ENCODE assay signal across 37 mouse cellular contexts in genomic region chr11:99454759-99455158, GRCm38 (mm10). TPM values are rescaled to one million over a fixed set of nuclear protein-coding genes. Genes with fewer than 3 reads are reported as not detected.
A peak's percentile ranks its signal among the peaks of the same experiment; 100 is the strongest.
DNase-seq lines count a peak whose midpoint lies in the region; ATAC-seq and TF ChIP-seq lines count a peak whose summit lies in the region.
"Had no signal": no experiment of that assay in that cellular context is flagged by ENCODE, and none has a peak within 500 bp of the region (broad histone marks: within the 10 kb centered on the region; RNA-seq: fewer than 3 reads in every experiment).

No protein-coding gene starts in this region.

- no peak for TF ChIP-seq EP300 in CH12.LX (IDR thresholded peaks at IDR 0.05; ENCODE audit: low read length)

- H3K27me3 ChIP-seq in intestine, postnatal 0 days (replicated peaks; ENCODE audit: control insufficient read depth, insufficient read depth, low read length): no peaks in the 10 kb centered on the region
- no peaks in the 10 kb centered on the region for H3K27me3 ChIP-seq in intestine, embryonic 16.5 days (replicated peaks; ENCODE audit: control insufficient read depth, insufficient read depth, low read length)
- H3K27me3 ChIP-seq in CH12.LX (replicated peaks): peaks cover 69% of the 10 kb centered on the region
- H3K27me3 ChIP-seq in kidney, embryonic 16.5 days (ENCODE audit: insufficient read depth, low read length): no peaks in the 10 kb centered on the region
- H3K27me3 ChIP-seq: embryonic facial prominence, embryonic 12.5 days; hindbrain, embryonic 13.5 days; limb, embryonic 13.5 days; liver, embryonic 12.5 days; neural tube, embryonic 15.5 days had no signal

- peak; percentile 63 for ATAC-seq in intestine, postnatal 0 days
- ATAC-seq in intestine, embryonic 16.5 days: no peak
- no peak for ATAC-seq in kidney, embryonic 16.5 days (ENCODE audit: low FRiP score, low TSS enrichment)
- no peak for ATAC-seq in megakaryocyte, adult 5-6 weeks (ENCODE audit: poor library complexity, severe bottlenecking)
- ATAC-seq: forebrain, embryonic 14.5 days; liver, embryonic 12.5 days; Patski had no signal

- no peaks in the 10 kb centered on the region for H3K36me3 ChIP-seq in intestine, postnatal 0 days (ENCODE audit: control insufficient read depth, insufficient read depth)
- no peaks in the 10 kb centered on the region for H3K36me3 ChIP-seq in intestine, embryonic 16.5 days (ENCODE audit: control insufficient read depth, insufficient read depth, low read length)
- no peaks in the 10 kb centered on the region for H3K36me3 ChIP-seq in CH12.LX (replicated peaks in 1 of 2; ENCODE audit: control insufficient read depth in 1 of 2, insufficient read depth in 1 of 2, low read length in 1 of 2)
- H3K36me3 ChIP-seq in kidney, embryonic 16.5 days (ENCODE audit: insufficient read depth, low read length): no peaks in the 10 kb centered on the region
- H3K36me3 ChIP-seq: embryonic facial prominence, embryonic 12.5 days; G1E; hindbrain, embryonic 13.5 days; limb, embryonic 13.5 days; liver, embryonic 12.5 days; neural tube, embryonic 15.5 days had no signal

- WGBS in intestine, postnatal 0 days: 46% methylated on average over 10 of the region's 10 CpGs
- 66% methylated on average over 10 of the region's 10 CpGs for WGBS in intestine, embryonic 16.5 days
- WGBS in kidney, embryonic 16.5 days: 55% methylated on average over 10 of the region's 10 CpGs

- in situ Hi-C loops in CH12.LX (cut with MboI; ENCODE audit: low pct_ligation_motif_present, low pct_unique_long_range_greater_than_20kb, low sequenced_read_pairs): no loop called here

- TF ChIP-seq RAD21 in CH12.LX (IDR thresholded peaks at IDR 0.05; ENCODE audit: low read depth, low read length): no peak

- DNase-seq in CH12.LX (ENCODE audit: extremely low read depth): no peak
- DNase-seq in kidney, postnatal 36 days: peak; percentile 68 to 75
- DNase-seq in frontal cortex, postnatal 10 days (ENCODE audit: low spot score in 2 of 2): no peak
- DNase-seq in retina, postnatal 1 day: no peak
- DNase-seq: adrenal gland, postnatal 14 days; cerebellum, adult 11 months; cerebellum, adult 9-10 months; embryo, embryonic 11 days; gastrocnemius, adult 2 months; gastrocnemius, postnatal 36 days; heart, adult 18-20 months; heart, postnatal 4 days; lung, adult 18-20 months; lung, postnatal 10 days; midbrain, embryonic 14.5 days; right cerebral cortex, adult 18-20 months; right cerebral cortex, postnatal 4 days had no signal

- H3K27ac ChIP-seq in intestine, postnatal 0 days (ENCODE audit: low read depth, low read length): no peak overlapping the region
- H3K27ac ChIP-seq in intestine, embryonic 16.5 days (ENCODE audit: low read length): no peak overlapping the region
- H3K27ac ChIP-seq in CH12.LX (ENCODE audit: insufficient read depth, low read depth): no peak overlapping the region
- peak overlapping the region; percentile 18; the same call in 1 of the 2 replicates for H3K27ac ChIP-seq in kidney, embryonic 16.5 days (ENCODE audit: low read length)
- H3K27ac ChIP-seq: embryonic facial prominence, embryonic 12.5 days; gastrocnemius, adult 2 months; hindbrain, embryonic 13.5 days; left cerebral cortex, adult 2 months; limb, embryonic 13.5 days; liver, embryonic 12.5 days; macrophage; neural tube, embryonic 15.5 days had no signal

- H3K4me1 ChIP-seq in intestine, postnatal 0 days (replicated peaks; ENCODE audit: control insufficient read depth, insufficient read depth, low read length): no peaks in the 10 kb centered on the region; the same call in 1 of the 2 replicates
- H3K4me1 ChIP-seq in intestine, embryonic 16.5 days (ENCODE audit: control insufficient read depth, insufficient read depth, low read length): 0 out of 2 replicates have a peak, but pooled peaks cover 2% of the 10 kb centered on the region
- H3K4me1 ChIP-seq in CH12.LX (ENCODE audit: control insufficient read depth in 1 of 2, insufficient read depth in 2 of 2): peaks cover 0 to 3% of the 10 kb centered on the region in 2 experiments; a peak in 2 of 4 replicates
- 0 out of 2 replicates have a peak, but pooled peaks cover 4% of the 10 kb centered on the region for H3K4me1 ChIP-seq in kidney, embryonic 16.5 days (ENCODE audit: insufficient read depth, low read length)
- H3K4me1 ChIP-seq: embryonic facial prominence, embryonic 12.5 days; hindbrain, embryonic 13.5 days; limb, embryonic 13.5 days; liver, embryonic 12.5 days; neural tube, embryonic 15.5 days had no signal

- no peak for TF ChIP-seq CTCF in intestine, postnatal 0 days (IDR thresholded peaks at IDR 0.05; ENCODE audit: low read depth)
- no peak for TF ChIP-seq CTCF in CH12.LX (conservative IDR thresholded peaks at IDR 0.05 in 1 of 2, IDR thresholded peaks at IDR 0.05 in 1 of 2; ENCODE audit: low read depth in 2 of 2, low read length in 2 of 2)

- H3K9me3 ChIP-seq in intestine, postnatal 0 days (ENCODE audit: control insufficient read depth): no peaks in the 10 kb centered on the region
- H3K9me3 ChIP-seq in intestine, embryonic 16.5 days (ENCODE audit: control insufficient read depth, low read length): no peaks in the 10 kb centered on the region
- H3K9me3 ChIP-seq in CH12.LX (replicated peaks; ENCODE audit: low read length): no peaks in the 10 kb centered on the region
- H3K9me3 ChIP-seq in kidney, embryonic 16.5 days (ENCODE audit: low read length): no peaks in the 10 kb centered on the region
- H3K9me3 ChIP-seq: embryonic facial prominence, embryonic 12.5 days; G1E; hindbrain, embryonic 13.5 days; limb, embryonic 13.5 days; liver, embryonic 12.5 days; neural tube, embryonic 15.5 days had no signal

- no peak overlapping the region for H3K4me3 ChIP-seq in intestine, postnatal 0 days (ENCODE audit: low read depth, low read length)
- no peak overlapping the region for H3K4me3 ChIP-seq in intestine, embryonic 16.5 days (ENCODE audit: low read length)
- no peak overlapping the region for H3K4me3 ChIP-seq in CH12.LX (replicated peaks in 1 of 3; ENCODE audit: low read depth in 2 of 3, low read length in 2 of 3, poor library complexity in 1 of 3)
- H3K4me3 ChIP-seq in kidney, embryonic 16.5 days (ENCODE audit: low read length): no peak overlapping the region
- H3K4me3 ChIP-seq: embryonic facial prominence, embryonic 12.5 days; gastrocnemius, adult 2 months; hindbrain, embryonic 13.5 days; left cerebral cortex, adult 2 months; limb, embryonic 13.5 days; liver, embryonic 12.5 days; neural tube, embryonic 15.5 days had no signal

- dilution Hi-C loops in CH12.LX (cut with MboI; ENCODE audit: extremely low pct_ligation_motif_present, extremely low pct_unique_long_range_greater_than_20kb, low sequenced_read_pairs): no loop called here

- H3K4me2 ChIP-seq in intestine, postnatal 0 days (replicated peaks; ENCODE audit: low read depth): peak overlapping the region; percentile 13; the same call in 1 of the 2 replicates
- no peak overlapping the region for H3K4me2 ChIP-seq in intestine, embryonic 16.5 days (ENCODE audit: low read depth, low read length)
- 0 out of 2 replicates have a peak overlapping the region, but pooled peaks have one; percentile 5 for H3K4me2 ChIP-seq in CH12.LX (ENCODE audit: insufficient read depth, low read depth, poor library complexity, severe bottlenecking)
- no peak overlapping the region for H3K4me2 ChIP-seq in kidney, embryonic 16.5 days (replicated peaks; ENCODE audit: low read depth, low read length)
- H3K4me2 ChIP-seq: embryonic facial prominence, embryonic 12.5 days; heart, embryonic 11.5 days; hindbrain, embryonic 13.5 days; limb, embryonic 13.5 days; liver, embryonic 12.5 days; neural tube, embryonic 15.5 days had no signal

- no peaks in the 10 kb centered on the region for H3K79me2 ChIP-seq in CH12.LX (replicated peaks; ENCODE audit: control insufficient read depth, extremely low read depth, insufficient read depth, poor library complexity, severe bottlenecking)

- no peak overlapping the region for H3K9ac ChIP-seq in intestine, postnatal 0 days (ENCODE audit: low read depth, low read length)
- no peak overlapping the region for H3K9ac ChIP-seq in intestine, embryonic 16.5 days (ENCODE audit: low read depth, low read length)
- no peak overlapping the region for H3K9ac ChIP-seq in CH12.LX (ENCODE audit: insufficient read depth, low read depth)
- H3K9ac ChIP-seq in kidney, embryonic 16.5 days (replicated peaks; ENCODE audit: low read length): no peak overlapping the region
- H3K9ac ChIP-seq: embryonic facial prominence, embryonic 12.5 days; hindbrain, embryonic 13.5 days; limb, embryonic 13.5 days; liver, embryonic 12.5 days; neural tube, embryonic 15.5 days had no signal

- no peak for TF ChIP-seq POLR2A in CH12.LX (IDR thresholded peaks at IDR 0.05; ENCODE audit: low read depth, low read length)

TF ChIP-seq in CH12.LX, 34 proteins besides CTCF, POLR2A, EP300 and RAD21 (continues in another document):
- 0 out of 2 replicates have a peak, but pooled peaks have one; percentile 8 for TF ChIP-seq MAFK (IDR thresholded peaks at IDR 0.05; ENCODE audit: insufficient replicate concordance, low read length)

RNA-seq across cellular contexts. Expression of gene Krt20, which starts 16.8 kb away (rescaled TPM):
- polyA plus RNA-seq in intestine, postnatal 0 days (2015; fragmentation: Nextera tagmentation; extraction: Ambion mirVana): 166 and 189 TPM in 2 replicates
- 101 and 110 TPM in 2 replicates for polyA plus RNA-seq in intestine, embryonic 16.5 days (2015; fragmentation: Nextera tagmentation; extraction: Ambion mirVana)
- not detected in 2 replicates for total RNA-seq in CH12.LX (2012; rRNA removed)
- total RNA-seq in CH12.LX (2014; rRNA removed): not detected in 2 replicates
- not detected in 2 replicates for polyA plus RNA-seq in CH12.LX (2012; ENCODE audit: insufficient read length, low read depth)
- polyA plus RNA-seq in kidney, embryonic 16.5 days (2015; fragmentation: Nextera tagmentation; extraction: Ambion mirVana): 1.5 and 1.8 TPM in 2 replicates
- not detected in 2 replicates for total RNA-seq in megakaryocyte, adult 5-6 weeks (2015)
- not detected in 2 replicates for total RNA-seq in megakaryocyte, adult 5-6 weeks (2017)
- total RNA-seq: G1E; gastrocnemius, adult 2 months; heart, adult 18-20 months; layer of hippocampus, postnatal 10 days; left cerebral cortex, adult 2 months; left cerebral cortex, postnatal 25 days had no signal
- polyA plus RNA-seq: C2C12; forebrain, embryonic 14.5 days; G1E; macrophage; Patski had no signal

RNA-seq across cellular contexts. Expression of gene Krt12, which starts 32.7 kb away (rescaled TPM):
- 0.07 and 0.10 TPM in 2 replicates for polyA plus RNA-seq in intestine, postnatal 0 days (2015; fragmentation: Nextera tagmentation; extraction: Ambion mirVana)
- not detected in 2 replicates for polyA plus RNA-seq in intestine, embryonic 16.5 days (2015; fragmentation: Nextera tagmentation; extraction: Ambion mirVana)
- not detected in 2 replicates for total RNA-seq in CH12.LX (2012; rRNA removed)
- not detected in 2 replicates for total RNA-seq in CH12.LX (2014; rRNA removed)
- not detected in 2 replicates for polyA plus RNA-seq in CH12.LX (2012; ENCODE audit: insufficient read length, low read depth)
- 0.09 TPM in 2 replicates for polyA plus RNA-seq in kidney, embryonic 16.5 days (2015; fragmentation: Nextera tagmentation; extraction: Ambion mirVana)
- total RNA-seq in megakaryocyte, adult 5-6 weeks (2015): not detected in 2 replicates
- not detected in 2 replicates for total RNA-seq in megakaryocyte, adult 5-6 weeks (2017)
- total RNA-seq: adrenal gland, postnatal 14 days; G1E; gastrocnemius, adult 2 months; gastrocnemius, postnatal 36 days; heart, adult 18-20 months; heart, postnatal 4 days had no signal
- polyA plus RNA-seq: C2C12; embryonic facial prominence, embryonic 12.5 days; G1E; heart, embryonic 11.5 days; heart, embryonic 16.5 days; hindbrain, embryonic 13.5 days; limb, embryonic 13.5 days; macrophage; midbrain, embryonic 14.5 days; Patski had no signal

RNA-seq across cellular contexts. Expression of gene Krt23, which starts 38.2 kb away (rescaled TPM):
- polyA plus RNA-seq in intestine, postnatal 0 days (2015; fragmentation: Nextera tagmentation; extraction: Ambion mirVana): 8.0 and 9.9 TPM in 2 replicates
- 18.4 and 19.6 TPM in 2 replicates for polyA plus RNA-seq in intestine, embryonic 16.5 days (2015; fragmentation: Nextera tagmentation; extraction: Ambion mirVana)
- total RNA-seq in CH12.LX (2012; rRNA removed) (not detected in 2 replicates), CH12.LX (2014; rRNA removed) (not detected in 2 replicates)
- not detected in 2 replicates for polyA plus RNA-seq in CH12.LX (2012; ENCODE audit: insufficient read length, low read depth)
- 22.2 and 22.3 TPM in 2 replicates for polyA plus RNA-seq in kidney, embryonic 16.5 days (2015; fragmentation: Nextera tagmentation; extraction: Ambion mirVana)
- total RNA-seq in megakaryocyte, adult 5-6 weeks (2015): not detected in 2 replicates
- total RNA-seq in megakaryocyte, adult 5-6 weeks (2017): not detected in 2 replicates
- total RNA-seq: G1E; gastrocnemius, adult 2 months; gastrocnemius, postnatal 36 days; heart, postnatal 4 days; layer of hippocampus, postnatal 10 days; left cerebral cortex, adult 2 months; left cerebral cortex, postnatal 25 days had no signal
- polyA plus RNA-seq: C2C12; frontal cortex, adult 2 months; G1E; macrophage had no signal

Comparison
In these comparisons a context has a peak if more than half of its experiments do, and no peak if none do; other contexts are left out.
1. H3K4me2 ChIP-seq: peak in intestine, postnatal 0 days (single experiment) and CH12.LX (single experiment); none in intestine, embryonic 16.5 days (single experiment) and kidney, embryonic 16.5 days (single experiment).
2. DNase-seq: peak in kidney, postnatal 36 days (2 of 2); none in CH12.LX (single experiment), frontal cortex, postnatal 10 days (0 of 2) and retina, postnatal 1 day (single experiment).
3. RNA of gene Krt20, which starts 16.8 kb away (polyA plus RNA-seq): 166 to 189 TPM in intestine, postnatal 0 days and 101 to 110 TPM in intestine, embryonic 16.5 days; 1.5 to 1.8 TPM in kidney, embryonic 16.5 days and not detected in CH12.LX; every median in the first group is over 10 times any median in the second.